ENCODE assay signal across 9 mouse cellular contexts in the genomic region with DNA sequence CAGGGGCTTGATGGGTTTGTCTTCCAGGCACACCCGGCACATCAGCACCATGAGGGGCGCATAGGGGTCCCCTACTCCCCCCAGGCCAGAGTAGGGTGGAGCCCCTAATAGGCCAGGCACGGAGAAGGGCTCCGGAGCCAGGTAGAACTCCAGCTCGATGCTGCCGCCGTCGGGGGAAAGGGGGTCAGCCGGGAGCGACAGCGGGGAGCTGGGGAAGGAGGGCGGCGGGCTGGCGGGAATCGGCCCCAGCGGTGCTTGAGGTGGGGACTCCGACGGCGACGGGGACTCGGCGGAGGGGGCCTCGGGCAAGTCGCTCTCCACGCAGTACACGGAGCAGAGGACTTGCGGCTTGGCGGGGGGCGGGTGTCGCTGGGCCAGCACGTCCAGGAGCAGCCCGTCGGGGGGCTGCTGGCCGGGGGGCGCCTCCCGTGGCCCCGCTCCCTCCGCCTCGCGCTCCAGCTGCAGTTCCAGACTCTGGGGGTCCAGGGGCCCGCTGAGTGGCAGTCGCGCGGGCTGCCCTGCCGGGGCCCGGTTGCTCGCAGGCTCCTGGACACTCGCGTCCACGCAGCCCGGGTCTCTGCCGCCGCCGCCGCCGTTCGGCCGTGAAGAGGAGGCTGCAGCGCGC. TPM values are rescaled to one million over a fixed set of nuclear protein-coding genes. Genes with fewer than 3 reads are reported as not detected.
DNase-seq lines count a peak whose midpoint lies in the region; ATAC-seq and TF ChIP-seq lines count a peak whose summit lies in the region.
"Had no signal": no experiment of that assay in that cellular context is flagged by ENCODE, and none has a peak within 500 bp of the region (broad histone marks: within the 10 kb centered on the region; RNA-seq: fewer than 3 reads in every experiment).

No protein-coding gene starts in this region.

- no peak for TF ChIP-seq CTCF in bone marrow macrophage, adult 2 months (IDR thresholded peaks at IDR 0.05; ENCODE audit: low read depth, low read length)

- TF ChIP-seq POLR2A in bone marrow macrophage, adult 2 months (IDR thresholded peaks at IDR 0.05; ENCODE audit: borderline replicate concordance, low read depth, low read length) = no peak

- H3K9ac ChIP-seq in limb, embryonic 11.5 days (ENCODE audit: low read length) = peak overlapping the region; percentile 95
- H3K9ac ChIP-seq in midbrain, embryonic 13.5 days (replicated peaks) = peak overlapping the region; percentile 92

- peak overlapping the region; percentile 75 for H3K4me2 ChIP-seq in limb, embryonic 11.5 days (ENCODE audit: low read depth, severe bottlenecking)
- peak overlapping the region; percentile 79 for H3K4me2 ChIP-seq in midbrain, embryonic 13.5 days (replicated peaks)

- peaks cover 11% of the 10 kb centered on the region for H3K27me3 ChIP-seq in forebrain, embryonic 10.5 days (ENCODE audit: poor library complexity, severe bottlenecking)
- H3K27me3 ChIP-seq in limb, embryonic 11.5 days (ENCODE audit: control insufficient read depth, insufficient read depth, low read length) = no peaks in the 10 kb centered on the region
- 0 out of 2 replicates have a peak, but pooled peaks cover 5% of the 10 kb centered on the region for H3K27me3 ChIP-seq in midbrain, embryonic 13.5 days

- under 1% methylated on average over 56 of the region's 60 CpGs for WGBS in forebrain, embryonic 10.5 days
- WGBS in limb, embryonic 11.5 days = under 1% methylated on average over 33 of the region's 60 CpGs
- under 1% methylated on average over 51 of the region's 60 CpGs for WGBS in midbrain, embryonic 13.5 days

- H3K36me3 ChIP-seq in forebrain, embryonic 10.5 days (replicated peaks) = no peaks in the 10 kb centered on the region
- H3K36me3 ChIP-seq in limb, embryonic 11.5 days (ENCODE audit: control insufficient read depth, insufficient read depth, low read length) = no peaks in the 10 kb centered on the region
- H3K36me3 ChIP-seq in midbrain, embryonic 13.5 days = no peaks in the 10 kb centered on the region

- no peak overlapping the region for H3K27ac ChIP-seq in bone marrow macrophage, adult 2 months (ENCODE audit: insufficient read depth, low read depth, low read length)
- H3K27ac ChIP-seq in forebrain, embryonic 10.5 days = peak overlapping the region; percentile 95
- 0 out of 2 replicates have a peak overlapping the region, but pooled peaks have one; percentile 42 for H3K27ac ChIP-seq in limb, embryonic 11.5 days (replicated peaks; ENCODE audit: low read depth, low read length)
- peak overlapping the region; percentile 78 for H3K27ac ChIP-seq in midbrain, embryonic 13.5 days

- peak; percentile 61 for ATAC-seq in limb, embryonic 11.5 days (ENCODE audit: insufficient number of reproducible peaks, low FRiP score, low TSS enrichment, low read depth)
- ATAC-seq in midbrain, embryonic 13.5 days = peak; percentile 69

- H3K4me1 ChIP-seq in bone marrow macrophage, adult 2 months (ENCODE audit: control insufficient read depth, insufficient read depth, low read length) = 0 out of 2 replicates have a peak, but pooled peaks cover 2% of the 10 kb centered on the region
- peaks cover 35% of the 10 kb centered on the region for H3K4me1 ChIP-seq in forebrain, embryonic 10.5 days
- peaks cover 7% of the 10 kb centered on the region for H3K4me1 ChIP-seq in limb, embryonic 11.5 days (ENCODE audit: control insufficient read depth, insufficient read depth, low read length)
- H3K4me1 ChIP-seq in midbrain, embryonic 13.5 days (replicated peaks) = peaks cover 32% of the 10 kb centered on the region

- H3K4me3 ChIP-seq in bone marrow macrophage, adult 2 months (ENCODE audit: insufficient read depth, low read length) = peak overlapping the region; percentile 65
- peak overlapping the region; percentile 83 for H3K4me3 ChIP-seq in forebrain, embryonic 10.5 days
- H3K4me3 ChIP-seq in limb, embryonic 11.5 days (ENCODE audit: low read depth, low read length) = peak overlapping the region; percentile 80
- H3K4me3 ChIP-seq in midbrain, embryonic 13.5 days (replicated peaks) = peak overlapping the region; percentile 86

- DNase-seq in left cerebral cortex, adult 18-20 months (ENCODE audit: low spot score in 2 of 2) = peak; percentile 24 to 30
- no peak for DNase-seq in left cerebral cortex, adult 8-10 months (ENCODE audit: low spot score in 2 of 2)
- peak; percentile 49 for DNase-seq in forebrain, embryonic 10.5 days (ENCODE audit: extremely low spot score, low spot score)
- peak; percentile 53 for DNase-seq in heart, postnatal 4 days
- peak; percentile 73 for DNase-seq in limb, embryonic 11.5 days (ENCODE audit: low spot score)
- DNase-seq in urinary bladder, postnatal 10 days (ENCODE audit: low spot score) = peak; percentile 14

- no peaks in the 10 kb centered on the region for H3K9me3 ChIP-seq in forebrain, embryonic 10.5 days
- no peaks in the 10 kb centered on the region for H3K9me3 ChIP-seq in limb, embryonic 11.5 days (ENCODE audit: control insufficient read depth, low read length)
- H3K9me3 ChIP-seq in midbrain, embryonic 13.5 days = no peaks in the 10 kb centered on the region

RNA-seq across cellular contexts. Expression of a gene that starts 0.4 kb away (rescaled TPM):
- 10 to 100 TPM; 11.1 to 13.5 TPM for total RNA-seq in left cerebral cortex, adult 18-20 months (2021)
- total RNA-seq in left cerebral cortex, adult 8-10 months (2022) = 10 to 100 TPM in 2 of 4 experiments, 1 to 10 TPM in 2; 9.3 to 11.8 (median 10.4) TPM
- polyA plus RNA-seq in bone marrow macrophage, adult 2 months (2012; ENCODE audit: insufficient read depth, insufficient read length, missing spikeins) = 2.9 and 3.1 TPM in 2 replicates
- 0.77 and 0.86 TPM in 2 replicates for polyA plus RNA-seq in forebrain, embryonic 10.5 days (2016; fragmentation: Nextera tagmentation; extraction: Ambion mirVana)
- total RNA-seq in heart, postnatal 4 days (2021) = 1 to 10 TPM; 5.4 to 5.6 TPM
- 1.4 and 1.7 TPM in 2 replicates for polyA plus RNA-seq in limb, embryonic 11.5 days (2014; fragmentation: Nextera tagmentation; extraction: Ambion mirVana)
- 1.2 and 1.4 TPM in 2 replicates for polyA plus RNA-seq in midbrain, embryonic 13.5 days (2015; fragmentation: Nextera tagmentation; extraction: Ambion mirVana)
- total RNA-seq: MEL had no signal

Comparison
In these comparisons a context has a peak if more than half of its experiments do, and no peak if none do; other contexts are left out.
1. DNase-seq: peak in left cerebral cortex, adult 18-20 months (2 of 2), forebrain, embryonic 10.5 days (single experiment), heart, postnatal 4 days (single experiment), limb, embryonic 11.5 days (single experiment) and urinary bladder, postnatal 10 days (single experiment); none in left cerebral cortex, adult 8-10 months (0 of 2).
2. Peak in every context shown above with its lines, with median percentiles within 50 percentile points of each other: H3K4me3 ChIP-seq.